ENCODE assay signal across 17 mouse cellular contexts in genomic region chr1:177337141-177337540, GRCm38 (mm10).
"Had no signal": no experiment of that assay in that cellular context is flagged by ENCODE, and none has a peak within 500 bp of the region (broad histone marks: within the 10 kb centered on the region; RNA-seq: fewer than 3 reads in every experiment).

No protein-coding gene starts in this region.

- H3K27me3 ChIP-seq: limb, embryonic 15.5 days; stomach, embryonic 15.5 days had no signal

- DNase-seq: kidney, adult 2 months; kidney, postnatal 25 days; layer of hippocampus, adult 9-11 months; lung, adult 2 months; lung, postnatal 14 days; lung, postnatal 4 days; midbrain, embryonic 14.5 days; right cerebral cortex, postnatal 25 days; spleen, adult 18-20 months; thymus, postnatal 25 days had no signal

- H3K27ac ChIP-seq: kidney, postnatal 0 days; limb, embryonic 15.5 days; liver, embryonic 14.5 days; stomach, embryonic 15.5 days had no signal

- H3K4me2 ChIP-seq: limb, embryonic 15.5 days; liver, embryonic 11.5 days; stomach, embryonic 15.5 days had no signal

- H3K4me3 ChIP-seq: layer of hippocampus, adult 2 months; limb, embryonic 15.5 days; stomach, embryonic 15.5 days had no signal

- H3K36me3 ChIP-seq: limb, embryonic 15.5 days; stomach, embryonic 15.5 days had no signal

- H3K4me1 ChIP-seq: stomach, embryonic 15.5 days had no signal

- ATAC-seq: intestine, postnatal 0 days had no signal

- H3K9ac ChIP-seq: limb, embryonic 15.5 days; liver, embryonic 14.5 days; stomach, embryonic 15.5 days had no signal

- H3K9me3 ChIP-seq: limb, embryonic 15.5 days; stomach, embryonic 15.5 days had no signal
